Mouse (Mus musculus) forebrain, embryonic 16.5 days (tissue): ENCODE data around the gene Aldh8a1. TPM values are rescaled to one million over a fixed set of nuclear protein-coding genes. Genes with fewer than 3 reads are reported as not detected.

Experiments used
- polyA plus RNA-seq: library from polyadenylated mRNA; unstranded; fragments of >200 nt; fragmentation: Nextera tagmentation; extraction: Ambion mirVana; gene quantifications from 2 replicates; pipeline ENCODE4 v1.2.1, GENCODE M21; 2015

Gene Aldh8a1
- polyA plus RNA-seq, 1 experiment from 2014 or later = not detected

Other genes starting within 250 kb of the Aldh8a1 start
- gene Myb, start 216.3 kb upstream of the Aldh8a1 start, polyA plus RNA-seq = 3.0 and 3.6 TPM in 2 replicates
- 123 and 127 TPM in 2 replicates for gene Hbs1l, start 81.3 kb upstream of the Aldh8a1 start, polyA plus RNA-seq
- not detected in 2 replicates for gene 1700020N01Rik, start 215.9 kb downstream of the Aldh8a1 start, polyA plus RNA-seq